In the genomic region with DNA sequence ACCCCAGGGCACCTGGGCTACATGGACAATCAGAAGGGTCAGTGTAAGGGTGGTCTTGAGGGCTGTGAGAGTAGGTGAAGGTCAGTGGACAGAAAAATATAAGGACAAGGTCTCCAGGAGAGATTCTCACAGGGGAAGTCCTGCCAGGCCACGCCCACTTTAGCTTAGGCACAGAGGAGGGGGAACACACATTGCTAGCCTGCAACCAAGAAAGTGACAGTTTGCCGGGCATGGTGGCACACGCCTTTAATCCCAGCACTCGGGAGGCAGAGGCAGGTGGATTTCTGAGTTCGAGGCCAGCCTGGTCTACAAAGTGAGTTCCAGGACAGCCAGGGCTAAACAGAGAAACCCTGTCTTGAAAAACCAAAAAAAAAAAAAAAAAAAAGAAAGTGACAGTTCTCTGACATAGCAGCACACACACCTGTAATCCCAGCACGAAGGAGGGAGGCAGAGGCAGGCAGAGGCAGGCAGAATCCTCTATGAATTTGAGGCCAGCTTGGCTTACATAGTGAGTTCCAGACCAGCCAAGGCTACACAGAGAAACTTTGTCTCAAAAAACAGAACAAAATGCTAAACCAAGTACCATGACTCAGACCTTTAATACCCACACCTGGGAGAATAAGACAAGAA, we compare ENCODE assay signal across 23 mouse cellular contexts. TPM values are rescaled to one million over a fixed set of nuclear protein-coding genes. Genes with fewer than 3 reads are reported as not detected.
DNase-seq lines count a peak whose midpoint lies in the region; ATAC-seq and TF ChIP-seq lines count a peak whose summit lies in the region.
"Had no signal": no experiment of that assay in that cellular context is flagged by ENCODE, and none has a peak within 500 bp of the region (broad histone marks: within the 10 kb centered on the region; RNA-seq: fewer than 3 reads in every experiment).

No protein-coding gene starts in this region.

- peaks cover 10% of the 10 kb centered on the region for H3K27me3 ChIP-seq in CH12.LX (replicated peaks)
- H3K27me3 ChIP-seq in MEL (ENCODE audit: control insufficient read depth in 1 of 2, insufficient read depth in 2 of 2, low read length in 2 of 2), result no peaks in the 10 kb centered on the region
- H3K27me3 ChIP-seq in liver, embryonic 15.5 days, result peaks cover 15% of the 10 kb centered on the region

- TF ChIP-seq RAD21 in CH12.LX (IDR thresholded peaks at IDR 0.05; ENCODE audit: low read depth, low read length) (no peak), MEL (IDR thresholded peaks at IDR 0.05; ENCODE audit: low read depth, low read length) (no peak)

- TF ChIP-seq POLR2A in CH12.LX (IDR thresholded peaks at IDR 0.05; ENCODE audit: low read depth, low read length) (no peak), MEL (IDR thresholded peaks at IDR 0.05; ENCODE audit: control insufficient read depth in 1 of 2, insufficient read depth in 1 of 2, low read depth in 1 of 2, low read length in 2 of 2, poor library complexity in 1 of 2) (no peak)

- H3K4me1 ChIP-seq in CH12.LX (ENCODE audit: control insufficient read depth in 1 of 2, insufficient read depth in 2 of 2), result peaks cover 18 to 20% of the 10 kb centered on the region in 2 experiments
- peaks cover 9 to 19% of the 10 kb centered on the region in 2 experiments for H3K4me1 ChIP-seq in MEL (ENCODE audit: control insufficient read depth in 1 of 2, insufficient read depth in 2 of 2, low read length in 2 of 2)
- H3K4me1 ChIP-seq in liver, embryonic 15.5 days (replicated peaks), result peaks cover 25% of the 10 kb centered on the region
- H3K4me1 ChIP-seq: lung, embryonic 15.5 days had no signal

- WGBS in liver, embryonic 15.5 days (ENCODE audit: insufficient replicate concordance), result 19% methylated on average over 6 of the region's 6 CpGs

- ATAC-seq in liver, embryonic 15.5 days (ENCODE audit: insufficient read depth), result no peak
- ATAC-seq in megakaryocyte progenitor cell, adult 5-6 weeks (replicated peaks; ENCODE audit: poor library complexity), result peak; percentile 45; the same call in 1 of the 2 replicates
- ATAC-seq: forebrain, embryonic 16.5 days had no signal

- H3K9ac ChIP-seq in CH12.LX (ENCODE audit: insufficient read depth, low read depth) (no peak overlapping the region), MEL (ENCODE audit: control insufficient read depth, low read depth, low read length, poor library complexity, severe bottlenecking) (no peak overlapping the region)
- no peak overlapping the region for H3K9ac ChIP-seq in liver, embryonic 15.5 days
- H3K9ac ChIP-seq: lung, embryonic 15.5 days had no signal

- H3K4me2 ChIP-seq in CH12.LX (ENCODE audit: insufficient read depth, low read depth, poor library complexity, severe bottlenecking), result no peak overlapping the region
- no peak overlapping the region; the same call in 1 of the 2 replicates for H3K4me2 ChIP-seq in liver, embryonic 15.5 days
- H3K4me2 ChIP-seq: lung, embryonic 15.5 days had no signal

- dilution Hi-C loops in CH12.LX (cut with MboI; ENCODE audit: extremely low pct_ligation_motif_present, extremely low pct_unique_long_range_greater_than_20kb, low sequenced_read_pairs), result no loop called here

- H3K36me3 ChIP-seq in CH12.LX (replicated peaks in 1 of 2; ENCODE audit: control insufficient read depth in 1 of 2, insufficient read depth in 1 of 2, low read length in 1 of 2) (no peaks in the 10 kb centered on the region), MEL (ENCODE audit: control insufficient read depth in 1 of 2, insufficient read depth in 2 of 2, low read length in 2 of 2) (peaks cover 0 to 3% of the 10 kb centered on the region in 2 experiments; a peak in 2 of 4 replicates)
- no peaks in the 10 kb centered on the region for H3K36me3 ChIP-seq in liver, embryonic 15.5 days (replicated peaks)
- H3K36me3 ChIP-seq: forebrain, embryonic 10.5 days; lung, embryonic 15.5 days had no signal

- H3K79me2 ChIP-seq in CH12.LX (replicated peaks; ENCODE audit: control insufficient read depth, extremely low read depth, insufficient read depth, poor library complexity, severe bottlenecking) (no peaks in the 10 kb centered on the region), MEL (ENCODE audit: control insufficient read depth, insufficient read depth, low read length, poor library complexity) (no peaks in the 10 kb centered on the region)

- H3K4me3 ChIP-seq in CH12.LX (replicated peaks in 1 of 3; ENCODE audit: low read depth in 2 of 3, low read length in 2 of 3, poor library complexity in 1 of 3) (no peak overlapping the region), MEL (ENCODE audit: control insufficient read depth in 1 of 2, insufficient read depth in 1 of 2, low read depth in 2 of 2, low read length in 2 of 2) (no peak overlapping the region)
- no peak overlapping the region for H3K4me3 ChIP-seq in liver, embryonic 15.5 days (replicated peaks)
- H3K4me3 ChIP-seq: forebrain, embryonic 10.5 days; heart, adult 2 months; left cerebral cortex, adult 2 months; lung, embryonic 15.5 days had no signal

- DNase-seq in CH12.LX (ENCODE audit: extremely low read depth), result no peak
- DNase-seq in MEL (ENCODE audit: low read depth, low spot score), result peak; percentile 74
- DNase-seq in lung, postnatal 36 days, result no peak
- no peak for DNase-seq in lung, adult 18-20 months
- DNase-seq in heart, adult 8-10 months (ENCODE audit: low spot score), result no peak
- DNase-seq: adrenal gland, postnatal 10 days; cerebellum, adult 9-11 months; gastrocnemius, postnatal 14 days; heart, adult 2 months; heart, postnatal 14 days; kidney, adult 18-20 months; layer of hippocampus, adult 9-11 months; lung, postnatal 4 days; midbrain, embryonic 14.5 days; right cerebral cortex, postnatal 14 days; thymus, postnatal 14 days had no signal

- H3K9me3 ChIP-seq in CH12.LX (replicated peaks; ENCODE audit: low read length) (peaks cover 3% of the 10 kb centered on the region), MEL (replicated peaks; ENCODE audit: insufficient read depth, low read length) (no peaks in the 10 kb centered on the region)
- no peaks in the 10 kb centered on the region for H3K9me3 ChIP-seq in liver, embryonic 15.5 days (replicated peaks)
- H3K9me3 ChIP-seq: forebrain, embryonic 10.5 days; lung, embryonic 15.5 days had no signal

- no peak for TF ChIP-seq EP300 in CH12.LX (IDR thresholded peaks at IDR 0.05; ENCODE audit: low read length)
- TF ChIP-seq EP300 in MEL (IDR thresholded peaks at IDR 0.05; ENCODE audit: low read depth in 1 of 2, low read length in 2 of 2), result no peak

- H3K27ac ChIP-seq in CH12.LX (ENCODE audit: insufficient read depth, low read depth), result no peak overlapping the region
- H3K27ac ChIP-seq in MEL (ENCODE audit: control insufficient read depth, low read depth, low read length), result no peak overlapping the region
- peak overlapping the region; percentile 84 for H3K27ac ChIP-seq in liver, embryonic 15.5 days (replicated peaks)
- H3K27ac ChIP-seq: forebrain, embryonic 10.5 days; heart, adult 2 months; kidney, postnatal 0 days; left cerebral cortex, adult 2 months; lung, embryonic 15.5 days had no signal

- TF ChIP-seq CTCF in CH12.LX (conservative IDR thresholded peaks at IDR 0.05 in 1 of 2, IDR thresholded peaks at IDR 0.05 in 1 of 2; ENCODE audit: low read depth in 2 of 2, low read length in 2 of 2) (no peak), MEL (IDR thresholded peaks at IDR 0.05 in 2 of 3, conservative IDR thresholded peaks at IDR 0.05 in 1 of 3; ENCODE audit: control insufficient read depth in 1 of 3, insufficient read depth in 1 of 3, low read depth in 2 of 3, low read length in 3 of 3, poor library complexity in 1 of 3, severe bottlenecking in 1 of 3) (no peak)

- in situ Hi-C loops in CH12.LX (cut with MboI; ENCODE audit: low pct_ligation_motif_present, low pct_unique_long_range_greater_than_20kb, low sequenced_read_pairs), result no loop called here

TF ChIP-seq in CH12.LX, 34 proteins besides CTCF, POLR2A, EP300 and RAD21:
- TF ChIP-seq ZNF384 (IDR thresholded peaks at IDR 0.05; ENCODE audit: low read depth, low read length) (peak; percentile 60; the same call in 1 of the 2 replicates), KAT2A (IDR thresholded peaks at IDR 0.05; ENCODE audit: insufficient replicate concordance, low read length) (no peak)

TF ChIP-seq in MEL, 35 proteins besides CTCF, POLR2A, EP300 and RAD21 (continues in another document):
- TF ChIP-seq KAT2A (conservative IDR thresholded peaks at IDR 0.05; ENCODE audit: low read depth, low read length), result no peak
- TF ChIP-seq MAX (IDR thresholded peaks at IDR 0.05; ENCODE audit: low read length), result no peak

RNA-seq across cellular contexts. Expression of a gene that starts 7.2 kb away (rescaled TPM):
- total RNA-seq in CH12.LX (2012; rRNA removed), result 4.6 and 5.4 TPM in 2 replicates
- total RNA-seq in CH12.LX (2014; rRNA removed), result 2.3 and 2.7 TPM in 2 replicates
- polyA plus RNA-seq in CH12.LX (2012; ENCODE audit: insufficient read length, low read depth), result 6.0 and 6.2 TPM in 2 replicates
- 4.4 and 5.3 TPM in 2 replicates for total RNA-seq in MEL (2012; rRNA removed)
- polyA plus RNA-seq in MEL (2012; ENCODE audit: insufficient read depth in 1 of 2, insufficient read length in 2 of 2, low read depth in 1 of 2, low replicate concordance in 2 of 2, missing spikeins in 1 of 2), result 1 to 10 TPM in 1 of 2 experiments, not detected in 1; 7.4 TPM
- 1.8 TPM in 2 replicates for polyA plus RNA-seq in liver, embryonic 15.5 days (2015; fragmentation: Nextera tagmentation; extraction: Ambion mirVana)
- 4.5 and 6.4 TPM in 2 replicates for total RNA-seq in megakaryocyte progenitor cell, adult 5-6 weeks (2015)
- 6.4 and 8.4 TPM in 2 replicates for total RNA-seq in megakaryocyte progenitor cell, adult 5-6 weeks (2017)
- total RNA-seq in heart, adult 8-10 months (2022), result 1 to 10 TPM in 2 of 4 experiments, under 1 TPM in 2; 0.72 to 1.7 (median 1.2) TPM

RNA-seq across cellular contexts. Expression of a gene that starts 8.5 kb away (rescaled TPM):
- total RNA-seq in CH12.LX (2012; rRNA removed) (214 and 388 TPM in 2 replicates), CH12.LX (2014; rRNA removed) (90.8 and 130 TPM in 2 replicates), MEL (2012; rRNA removed) (570 and 748 TPM in 2 replicates)
- polyA plus RNA-seq in CH12.LX (2012; ENCODE audit: insufficient read length, low read depth) (9.7 and 11.1 TPM in 2 replicates), MEL (2012; ENCODE audit: insufficient read depth in 1 of 2, insufficient read length in 2 of 2, low read depth in 1 of 2, low replicate concordance in 2 of 2, missing spikeins in 1 of 2) (100 to 1,000 TPM in 1 of 2 experiments, 10 to 100 TPM in 1; 85.7 to 610 TPM)
- polyA plus RNA-seq in liver, embryonic 15.5 days (2015; fragmentation: Nextera tagmentation; extraction: Ambion mirVana), result 73.5 and 82.2 TPM in 2 replicates
- 4.4 and 5.3 TPM in 2 replicates for total RNA-seq in megakaryocyte progenitor cell, adult 5-6 weeks (2015)
- total RNA-seq in megakaryocyte progenitor cell, adult 5-6 weeks (2017), result 6.0 and 7.5 TPM in 2 replicates
- 1 to 10 TPM; 1.0 to 3.7 (median 1.3) TPM for total RNA-seq in heart, adult 8-10 months (2022)

RNA-seq across cellular contexts. Expression of a gene that starts 51.3 kb away (rescaled TPM):
- total RNA-seq in CH12.LX (2012; rRNA removed) (92.1 and 96.8 TPM in 2 replicates), CH12.LX (2014; rRNA removed) (77.7 and 77.8 TPM in 2 replicates), MEL (2012; rRNA removed) (81.3 and 83.2 TPM in 2 replicates)
- polyA plus RNA-seq in CH12.LX (2012; ENCODE audit: insufficient read length, low read depth) (134 and 136 TPM in 2 replicates), MEL (2012; ENCODE audit: insufficient read depth in 1 of 2, insufficient read length in 2 of 2, low read depth in 1 of 2, low replicate concordance in 2 of 2, missing spikeins in 1 of 2) (100 to 1,000 TPM; 121 to 329 TPM)
- 36.1 and 38.5 TPM in 2 replicates for polyA plus RNA-seq in liver, embryonic 15.5 days (2015; fragmentation: Nextera tagmentation; extraction: Ambion mirVana)
- 51.3 and 64.2 TPM in 2 replicates for total RNA-seq in megakaryocyte progenitor cell, adult 5-6 weeks (2015)
- 69.8 and 74.2 TPM in 2 replicates for total RNA-seq in megakaryocyte progenitor cell, adult 5-6 weeks (2017)
- 10 to 100 TPM; 52.1 to 61.2 (median 56.3) TPM for total RNA-seq in heart, adult 8-10 months (2022)

Comparison
In these comparisons a context has a peak if more than half of its experiments do, and no peak if none do; other contexts are left out.
1. RNA of a gene that starts 8.5 kb away (total RNA-seq): 570 to 748 TPM in MEL and 90.8 to 388 TPM in CH12.LX; 4.4 to 7.5 TPM in megakaryocyte progenitor cell, adult 5-6 weeks and 1.0 to 3.7 TPM in heart, adult 8-10 months; every median in the first group is over 10 times any median in the second.